In the genomic region with DNA sequence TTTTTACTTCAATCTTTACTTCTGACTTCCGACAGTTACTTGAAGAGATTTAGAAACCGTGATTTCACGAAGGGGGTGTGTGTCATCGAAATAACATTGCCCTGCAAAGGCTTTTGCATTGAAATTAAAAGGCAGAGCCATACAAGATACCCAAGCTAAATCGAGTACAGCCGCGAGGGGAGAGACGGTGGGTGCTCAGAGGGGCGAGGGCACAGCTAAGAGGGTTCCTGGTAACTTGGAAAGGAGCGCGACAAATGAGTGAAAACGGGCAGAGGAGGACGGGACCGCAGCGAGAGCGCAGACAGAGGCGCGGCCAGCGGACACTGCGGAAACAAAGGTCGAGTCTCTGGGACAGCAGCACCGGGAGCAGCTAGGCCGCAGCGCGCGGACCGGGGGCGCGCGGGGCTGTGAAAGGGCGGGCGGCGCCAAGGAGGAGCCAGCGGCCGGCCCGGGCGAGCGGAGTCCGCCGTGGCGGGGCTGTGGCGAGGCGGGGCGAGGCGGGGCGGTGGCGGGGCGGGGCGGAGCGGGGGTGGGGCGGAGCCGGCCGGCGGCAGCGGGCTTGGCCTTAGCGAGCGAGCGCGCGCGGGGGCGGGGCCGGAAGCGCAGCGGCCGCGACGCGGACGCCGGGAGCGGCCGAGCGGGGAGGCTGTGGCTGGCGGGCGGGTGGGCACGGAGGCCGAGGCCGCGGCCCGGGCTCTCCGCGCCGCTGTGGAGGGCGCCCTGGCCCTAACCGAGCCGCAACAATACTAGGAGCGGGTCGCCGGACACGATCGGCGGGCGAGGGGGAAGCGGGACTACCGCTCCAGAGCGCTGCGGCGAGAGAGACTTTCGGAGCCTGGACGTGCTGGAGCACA, we compare ENCODE assay signal across 8 mouse cellular contexts. TPM values are rescaled to one million over a fixed set of nuclear protein-coding genes. Genes with fewer than 3 reads are reported as not detected.
DNase-seq lines count a peak whose midpoint lies in the region; ATAC-seq and TF ChIP-seq lines count a peak whose summit lies in the region.

Arhgef11 (plus strand) TSS at position 603 of the 854 bp plus-strand sequence.

- H3K4me3 ChIP-seq in forebrain, embryonic 15.5 days: peak within 1 kb of the TSS; percentile 81
- peak within 1 kb of the TSS; percentile 88 for H3K4me3 ChIP-seq in lung, adult 2 months (replicated peaks; ENCODE audit: extremely low read depth, low read depth, low read length)

- H3K27me3 ChIP-seq in forebrain, embryonic 15.5 days: no peaks in the 10 kb centered on the region

- H3K9ac ChIP-seq in forebrain, embryonic 15.5 days (replicated peaks): peak within 1 kb of the TSS; percentile 94

- DNase-seq in ES-CJ7 (ENCODE audit: low read depth, low spot score): peak; percentile 41
- peak; percentile 76 for DNase-seq in cerebellum, adult 11 months
- DNase-seq in heart, postnatal 14 days: peak; percentile 88 to 91
- DNase-seq in layer of hippocampus, adult 18-20 months (ENCODE audit: low spot score in 2 of 2): peak in 1 of 2 experiments; percentile 65
- peak; percentile 79 for DNase-seq in lung, adult 2 months
- DNase-seq in thymus, adult 18-20 months: peak; percentile 47 to 56

- no peaks in the 10 kb centered on the region for H3K9me3 ChIP-seq in forebrain, embryonic 15.5 days

- peak; percentile 91 for ATAC-seq in forebrain, embryonic 15.5 days (replicated peaks)
- ATAC-seq in neutrophil, adult 5-6 weeks (ENCODE audit: extremely low read depth, insufficient number of reproducible peaks, low FRiP score, poor library complexity, severe bottlenecking): peak; percentile 42

- peak within 1 kb of the TSS; percentile 94 for H3K4me2 ChIP-seq in forebrain, embryonic 15.5 days (replicated peaks)

- peak within 1 kb of the TSS; percentile 92 for H3K27ac ChIP-seq in forebrain, embryonic 15.5 days (replicated peaks)

- WGBS in forebrain, embryonic 15.5 days: 2% methylated on average over 84 of the region's 101 CpGs
- 3% methylated on average over 85 of the region's 101 CpGs for WGBS in lung, adult 2 months

- TF ChIP-seq POLR2A in lung, adult 2 months (IDR thresholded peaks at IDR 0.05; ENCODE audit: borderline replicate concordance, extremely low read depth, low read depth, low read length): peak; percentile 78

- peaks cover 43% of the 10 kb centered on the region for H3K4me1 ChIP-seq in forebrain, embryonic 15.5 days
- H3K4me1 ChIP-seq in lung, adult 2 months (ENCODE audit: control insufficient read depth, insufficient read depth, low read length): peaks cover 28% of the 10 kb centered on the region

- no peaks in the 10 kb centered on the region for H3K36me3 ChIP-seq in forebrain, embryonic 15.5 days

- TF ChIP-seq CTCF in lung, adult 2 months (IDR thresholded peaks at IDR 0.05; ENCODE audit: insufficient read depth, low read length): no peak

- intact Hi-C loops in heart, postnatal 14 days (cut with DNase I): no loop called here

RNA-seq across cellular contexts. Expression of gene Arhgef11, which starts in this region (rescaled TPM):
- polyA plus RNA-seq in forebrain, embryonic 15.5 days (2015; fragmentation: Nextera tagmentation; extraction: Ambion mirVana): 22.7 and 23.6 TPM in 2 replicates
- 10 to 100 TPM; 20.7 to 22.7 TPM for total RNA-seq in heart, postnatal 14 days (2021)
- 10 to 100 TPM; 59.9 to 60.5 TPM for total RNA-seq in layer of hippocampus, adult 18-20 months (2021)
- polyA plus RNA-seq in lung, adult 2 months (2012; rRNA removed): 32.9 and 53.8 TPM in 2 replicates
- total RNA-seq in neutrophil, adult 5-6 weeks (2017): 31.5 and 32.4 TPM in 2 replicates
